Mouse (Mus musculus): ENCODE measurements around the gene Plekha1. TPM values are rescaled to one million over a fixed set of nuclear protein-coding genes. Genes with fewer than 3 reads are reported as not detected.

Plekha1 gene
- 16.8 and 19.2 TPM in 2 replicates for polyA plus RNA-seq (2015; fragmentation: Nextera tagmentation; extraction: Ambion mirVana)

GRCm38 (mm10) chr7:130865613-130866591 is at the start of gene Plekha1:
Plekha1 (plus strand) TSS chr7:130865756.

DNA sequence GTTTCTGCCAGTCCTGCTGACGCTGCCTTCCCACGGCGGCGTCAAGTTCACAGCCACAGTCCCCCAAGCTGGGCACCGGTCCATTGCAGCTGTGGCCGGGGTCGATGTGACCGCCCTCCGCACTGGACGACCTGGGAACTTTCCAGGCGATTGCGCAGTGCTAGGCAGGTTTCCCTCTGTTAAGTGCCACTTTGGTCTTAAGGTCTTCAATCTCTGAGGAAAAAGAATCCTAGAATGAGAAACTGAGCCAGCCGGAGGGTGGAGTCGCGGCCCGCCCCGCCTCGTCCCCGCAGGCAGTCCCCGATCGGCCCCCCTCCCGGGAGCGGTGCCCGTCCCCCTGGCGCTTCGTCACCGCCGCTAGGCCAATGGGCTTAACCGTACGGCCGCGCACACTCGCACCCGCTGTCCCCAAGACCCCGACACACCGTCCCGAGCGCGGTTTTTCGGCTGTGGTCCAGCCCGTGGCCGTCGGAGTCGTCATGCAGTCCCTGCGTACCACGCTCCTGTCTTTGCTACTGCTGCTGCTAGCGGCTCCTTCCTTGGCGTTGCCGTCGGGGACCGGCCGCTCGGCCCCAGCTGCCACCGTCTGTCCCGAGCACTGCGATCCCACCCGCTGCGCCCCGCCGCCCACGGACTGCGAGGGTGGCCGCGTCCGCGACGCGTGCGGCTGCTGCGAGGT is 70.4 kb downstream of the Plekha1 start, which contains the start of gene Htra1:
Gene Htra1 (plus strand): TSS at position 319 of the 679 bp plus-strand sequence.

Small RNAs within 50 kb of the gene (microRNA-seq; reads per million reads assigned to microRNA genes)
- gene Mir7061 = 0 to 0.20 reads per million in 2 experiments

Other genes starting within 250 kb of the Plekha1 start
- 0.09 and 0.11 TPM in 2 replicates for gene Btbd16, start 91.7 kb upstream of the Plekha1 start, polyA plus RNA-seq (2015; fragmentation: Nextera tagmentation; extraction: Ambion mirVana)
- 30.9 and 55.3 TPM in 2 replicates for gene Htra1, start 70.4 kb downstream of the Plekha1 start, polyA plus RNA-seq (2015; fragmentation: Nextera tagmentation; extraction: Ambion mirVana)
- gene Dmbt1, start 166.3 kb downstream of the Plekha1 start, polyA plus RNA-seq (2015; fragmentation: Nextera tagmentation; extraction: Ambion mirVana) = not detected in 2 replicates